Mouse (Mus musculus) ES-Bruce4 (cell line): ENCODE data around the gene Klhl26.

Source experiments
- CTCF ChIP-seq: IDR thresholded peaks from one replicate; pipeline ENCODE4 v1.8.1; 2011; ENCODE audit warnings: low read depth, low read length
- EP300 ChIP-seq: IDR thresholded peaks from 2 replicates; pipeline ENCODE4 v1.6.1; 2011; ENCODE audit warnings: low read depth, low read length; ENCODE audit not compliant: insufficient read depth

DNA sequence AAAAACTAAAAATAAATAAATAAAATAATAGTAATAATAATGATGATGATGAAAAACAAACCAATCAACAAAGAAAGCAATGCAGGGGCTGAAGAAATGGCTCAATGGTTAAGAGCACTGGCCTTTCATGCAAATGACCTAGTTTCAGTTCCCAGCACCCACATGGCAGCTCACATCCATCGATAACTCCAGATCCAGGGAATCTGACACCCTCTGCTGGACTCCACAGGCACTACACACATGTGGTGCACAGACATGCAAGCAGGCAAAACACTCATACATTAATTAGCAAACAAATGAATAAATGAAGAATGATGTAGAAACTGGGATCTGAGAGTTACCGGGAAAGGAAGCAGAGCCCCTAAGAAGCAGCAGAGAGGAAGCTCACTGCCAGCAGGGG lies 17.1 kb downstream of the Klhl26 start:
- peak; percentile 20 for TF ChIP-seq CTCF
- no peak for TF ChIP-seq EP300
